Mouse (Mus musculus) skeletal muscle tissue, adult 2 months (tissue): ENCODE data around the gene Olfr1178.

Experiments
- DNase-seq: peaks from one replicate; pipeline ENCODE4 v3.0.0-alpha.2; 2012; ENCODE audit warnings: low read depth, low spot score

The Olfr1178 gene

GRCm38 (mm10) chr2:88386762-88387161 lies at the start of gene Olfr1178:
Olfr1178 (plus strand) TSS chr2:88387062.
- DNase-seq: no peak

- DNase-seq: no peak
These were observed 40.5 kb upstream of the Olfr1178 start, which contains the start of gene Olfr1177-ps for GRCm38 (mm10) chr2:88346392-88346791. Olfr1177-ps (minus strand) TSS chr2:88346492.

GRCm38 (mm10) chr2:88356304-88356703 lies 30.6 kb upstream of the Olfr1178 start:
- no peak for DNase-seq

GRCm38 (mm10) chr2:88406353-88406752 lies 19.5 kb downstream of the Olfr1178 start, which contains the start of gene Olfr1179:
Olfr1179 (minus strand) TSS chr2:88406453.
- no peak for DNase-seq

GRCm38 (mm10) chr2:88419051-88419450 lies 32.2 kb downstream of the Olfr1178 start, which contains the start of gene Olfr1180:
Olfr1180 (minus strand) TSS chr2:88419151.
- no peak for DNase-seq

- no peak for DNase-seq
These were observed 39.2 kb downstream of the Olfr1178 start, which contains the start of gene Olfr1181 for GRCm38 (mm10) chr2:88426071-88426470. Olfr1181 (minus strand) TSS chr2:88426171.

GRCm38 (mm10) chr2:88449031-88449430 lies 62.2 kb downstream of the Olfr1178 start, which contains the start of gene Gm13757:
Gm13757 (minus strand) TSS chr2:88449131.
- no peak for DNase-seq
